Mouse (Mus musculus): ENCODE results near the gene Clspn.

GRCm38 (mm10) chr4:126641901-126642300 lies 85.2 kb downstream of the Clspn start:
- TF ChIP-seq GATA1 (IDR thresholded peaks at IDR 0.05; ENCODE audit: borderline replicate concordance, low read length) (no peak), CTCF (IDR thresholded peaks at IDR 0.05; ENCODE audit: low read depth, low read length) (no peak), TAL1 (conservative IDR thresholded peaks at IDR 0.05; ENCODE audit: low read depth, low read length) (no peak), GATA2 (IDR thresholded peaks at IDR 0.05; ENCODE audit: borderline replicate concordance, low read depth, low read length) (no peak), POLR2AphosphoS5 (IDR thresholded peaks at IDR 0.05; ENCODE audit: insufficient replicate concordance, low read depth, low read length) (no peak)

Measured in G1E (cell line).